Mouse (Mus musculus) forebrain, embryonic 11.5 days (tissue): ENCODE results near the gene Foxa1. TPM values are rescaled to one million over a fixed set of nuclear protein-coding genes. Genes with fewer than 3 reads are reported as not detected.
A peak's percentile ranks its signal among the peaks of the same experiment; 100 is the strongest.

Experiments used
- ATAC-seq: fragments of 200-750 bp; cut with Nextera tagmentation; replicated peaks from 2 replicates; pipeline ENCODE4 v1.8.0; 2017; ENCODE audit warnings: moderate TSS enrichment; ENCODE audit not compliant: low FRiP score
- DNase-seq: peaks from one replicate; pipeline ENCODE4 v3.0.0-alpha.2; 2017; ENCODE audit warnings: low spot score
- H3K27ac ChIP-seq: fragments of 300-500 bp; sonication (generic); 2 replicates; pipeline ENCODE4 v1.5.1; 2014; ENCODE audit warnings: low read depth, low read length
- H3K27me3 ChIP-seq: fragments of 300-500 bp; sonication (generic); 2 replicates; pipeline ENCODE4 v1.6.1; 2014; ENCODE audit warnings: mild to moderate bottlenecking, low read length, mixed read lengths; ENCODE audit not compliant: control insufficient read depth, insufficient read depth
- H3K36me3 ChIP-seq: fragments of 300-500 bp; sonication (generic); 2 replicates; pipeline ENCODE4 v1.6.1; 2014; ENCODE audit warnings: mild to moderate bottlenecking, low read length, moderate library complexity, mixed read lengths; ENCODE audit not compliant: control insufficient read depth, insufficient read depth
- H3K4me1 ChIP-seq: fragments of 300-500 bp; sonication (generic); replicated peaks from 2 replicates; pipeline ENCODE4 v1.6.1; 2014; ENCODE audit warnings: low read length, mixed read lengths; ENCODE audit not compliant: control insufficient read depth, insufficient read depth
- H3K4me2 ChIP-seq: fragments of 300-500 bp; sonication (generic); 2 replicates; pipeline ENCODE4 v1.6.1; 2014; ENCODE audit warnings: low read depth, mild to moderate bottlenecking, low read length, moderate library complexity, mixed read lengths; ENCODE audit not compliant: severe bottlenecking
- H3K4me3 ChIP-seq: fragments of 300-500 bp; sonication (generic); 2 replicates; pipeline ENCODE4 v1.5.1; 2014; ENCODE audit warnings: low read depth, low read length
- H3K9ac ChIP-seq: fragments of 300-500 bp; sonication (generic); 2 replicates; pipeline ENCODE4 v1.6.1; 2014; ENCODE audit warnings: low read length
- H3K9me3 ChIP-seq: fragments of 300-500 bp; sonication (generic); 2 replicates; pipeline ENCODE4 v1.6.1; 2016; ENCODE audit warnings: low read length, mixed read lengths; ENCODE audit not compliant: control insufficient read depth
- WGBS: fragments of 180-500 bp; shearing (Covaris S2); extraction: QIAGEN DNeasy Blood & Tissue Kit; methylation state at CpG from one replicate; pipeline ENCODE4 v1.1.7; 2014; 5-methylcytosine and 5-hydroxymethylcytosine counted together
- polyA plus RNA-seq: library from polyadenylated mRNA; unstranded; fragments of >200 nt; fragmentation: Nextera tagmentation; extraction: Ambion mirVana; gene quantifications from 2 replicates; pipeline ENCODE4 v1.2.1, GENCODE M21; 2014

Foxa1 gene
- polyA plus RNA-seq, 1 experiment from 2014 or later: 1.7 TPM

GRCm38 (mm10) chr12:57536909-57537670, 9.6 kb downstream of the Foxa1 start:
- Histone ChIP-seq H3K27me3 (peaks cover 79% of the 10 kb centered on the region), H3K4me2 (no peak overlapping the region), H3K4me3 (no peak overlapping the region), H3K9ac (no peak overlapping the region), H3K36me3 (no peaks in the 10 kb centered on the region), H3K27ac (no peak overlapping the region), H3K4me1 (peaks cover 13% of the 10 kb centered on the region; the same call in 1 of the 2 replicates), H3K9me3 (no peaks in the 10 kb centered on the region)
- DNase-seq (no peak), ATAC-seq (no peak)
- WGBS: 2% methylated on average over 11 of the region's 11 CpGs

- Histone ChIP-seq H3K9me3 (no peaks in the 10 kb centered on the region), H3K4me3 (no peak overlapping the region), H3K36me3 (no peaks in the 10 kb centered on the region), H3K9ac (no peak overlapping the region), H3K27me3 (peaks cover 79% of the 10 kb centered on the region), H3K4me2 (no peak overlapping the region), H3K27ac (no peak overlapping the region), H3K4me1 (peaks cover 13% of the 10 kb centered on the region; the same call in 1 of the 2 replicates)
- DNase-seq (peak; percentile 61), ATAC-seq (no peak)
- WGBS: under 1% methylated on average over 25 of the region's 25 CpGs
Observed at GRCm38 (mm10) chr12:57536056-57536908, 10.4 kb downstream of the Foxa1 start.

GRCm38 (mm10) chr12:57534879-57535611, 11.7 kb downstream of the Foxa1 start:
- DNase-seq: peak; percentile 77
- Histone ChIP-seq H3K36me3 (no peaks in the 10 kb centered on the region), H3K9me3 (no peaks in the 10 kb centered on the region), H3K4me3 (no peak overlapping the region), H3K4me2 (peak overlapping the region; percentile 38), H3K27me3 (peaks cover 74% of the 10 kb centered on the region), H3K27ac (no peak overlapping the region), H3K9ac (no peak overlapping the region), H3K4me1 (peaks cover 15% of the 10 kb centered on the region; the same call in 1 of the 2 replicates)
- 1% methylated on average over 39 of the region's 39 CpGs for WGBS
- peak; percentile 76 for ATAC-seq

DNA sequence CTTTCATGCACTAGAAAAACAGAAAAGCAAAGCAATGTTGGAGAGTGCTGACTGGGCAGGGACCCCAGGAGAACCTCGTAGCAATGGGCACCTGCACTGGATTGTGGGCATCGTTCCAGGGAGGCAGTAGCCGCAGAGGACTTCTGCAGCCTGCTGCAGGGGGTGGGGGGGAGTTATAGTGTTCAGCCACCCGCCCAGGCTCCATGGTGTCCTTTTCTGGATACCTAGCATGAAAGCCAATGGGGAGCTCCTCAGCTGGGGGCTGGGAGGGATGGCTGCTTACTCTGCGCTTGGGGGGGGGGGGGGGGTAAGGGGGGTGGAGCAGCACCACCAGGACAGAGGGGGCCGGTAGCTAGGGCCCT, 12.2 kb downstream of the Foxa1 start:
- ATAC-seq (no peak), DNase-seq (peak; percentile 57)
- no peak overlapping the region for H3K27ac ChIP-seq

DNA sequence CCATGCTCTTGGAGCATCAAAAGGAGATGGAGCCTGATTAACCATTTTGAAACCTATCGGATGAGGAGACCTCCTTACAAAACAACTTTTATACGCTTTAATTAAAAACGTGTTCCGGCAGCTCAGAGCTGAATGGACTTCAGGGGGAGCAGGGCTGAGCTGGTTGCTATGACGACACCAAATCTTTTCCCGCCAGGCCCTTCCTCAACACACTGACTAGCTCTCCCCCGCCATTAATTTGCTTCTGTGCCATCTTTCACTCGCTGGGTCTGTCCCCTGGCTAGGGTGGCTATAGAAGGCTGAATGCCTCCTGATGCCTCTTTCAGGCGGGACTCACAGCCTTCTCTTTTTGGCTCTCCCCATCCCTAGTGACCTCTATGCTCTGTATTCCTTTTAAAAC, 16.2 kb downstream of the Foxa1 start:
- no peaks in the 10 kb centered on the region for H3K9me3 ChIP-seq
- peaks cover 5% of the 10 kb centered on the region; the same call in 1 of the 2 replicates for H3K4me1 ChIP-seq
- no peak overlapping the region for H3K27ac ChIP-seq
- H3K9ac ChIP-seq: no peak overlapping the region
- H3K27me3 ChIP-seq: peaks cover 45% of the 10 kb centered on the region
- ATAC-seq (peak; percentile 81), DNase-seq (peak; percentile 74)
- H3K4me3 ChIP-seq: no peak overlapping the region
- no peaks in the 10 kb centered on the region for H3K36me3 ChIP-seq
- no peak overlapping the region for H3K4me2 ChIP-seq
- WGBS: under 1% methylated on average over 9 of the region's 9 CpGs

More for the DNA sequence above, 12.2 kb downstream of the Foxa1 start:
- WGBS: 0% methylated on average over 5 of the region's 6 CpGs
- H3K9ac ChIP-seq: no peak overlapping the region
- H3K27me3 ChIP-seq: peaks cover 69% of the 10 kb centered on the region
- no peaks in the 10 kb centered on the region for H3K9me3 ChIP-seq
- H3K36me3 ChIP-seq: no peaks in the 10 kb centered on the region
- H3K4me3 ChIP-seq: no peak overlapping the region
- peak overlapping the region; percentile 38 for H3K4me2 ChIP-seq
- peaks cover 14% of the 10 kb centered on the region; the same call in 1 of the 2 replicates for H3K4me1 ChIP-seq

- ATAC-seq: no peak
- 84% methylated on average over 4 of the region's 4 CpGs for WGBS
- Histone ChIP-seq H3K9ac (no peak overlapping the region), H3K36me3 (no peaks in the 10 kb centered on the region), H3K4me1 (0 out of 2 replicates have a peak, but pooled peaks cover 2% of the 10 kb centered on the region), H3K9me3 (no peaks in the 10 kb centered on the region), H3K4me2 (no peak overlapping the region), H3K27me3 (peaks cover 26% of the 10 kb centered on the region), H3K27ac (no peak overlapping the region), H3K4me3 (no peak overlapping the region)
- no peak for DNase-seq
Observed at GRCm38 (mm10) chr12:57528335-57528734, 18.4 kb downstream of the Foxa1 start.

- H3K4me2 ChIP-seq: no peak overlapping the region
- no peaks in the 10 kb centered on the region for H3K9me3 ChIP-seq
- H3K27me3 ChIP-seq: no peaks in the 10 kb centered on the region
- H3K36me3 ChIP-seq: no peaks in the 10 kb centered on the region
- ATAC-seq (no peak), DNase-seq (no peak)
- no peak overlapping the region for H3K9ac ChIP-seq
- no peak overlapping the region for H3K27ac ChIP-seq
- 46% methylated on average over 12 of the region's 12 CpGs for WGBS
- no peaks in the 10 kb centered on the region for H3K4me1 ChIP-seq
- no peak overlapping the region for H3K4me3 ChIP-seq
Observed at GRCm38 (mm10) chr12:57515702-57516377, 30.9 kb downstream of the Foxa1 start.

DNA sequence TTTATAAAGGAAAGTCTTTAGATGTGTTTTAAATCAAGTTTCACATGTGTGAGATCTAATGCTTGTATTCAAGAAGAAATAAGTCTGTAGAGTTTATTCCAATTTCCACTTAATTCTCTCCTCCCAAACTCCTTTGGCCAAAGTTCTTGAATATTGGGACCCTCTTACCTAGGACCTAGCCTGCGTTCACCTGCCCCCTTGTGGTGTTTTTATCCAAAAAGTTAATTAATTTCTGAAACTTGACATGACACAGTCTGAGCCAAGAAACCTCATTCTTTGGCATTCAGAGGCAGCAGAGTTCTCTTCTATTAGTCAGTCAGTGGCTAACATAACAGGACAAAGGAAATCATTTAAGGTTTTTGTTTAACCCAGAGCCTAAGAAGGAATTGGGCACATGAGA, 32.2 kb downstream of the Foxa1 start:
- DNase-seq: no peak
- no peak overlapping the region for H3K27ac ChIP-seq
- no peaks in the 10 kb centered on the region for H3K4me1 ChIP-seq
- no peak overlapping the region for H3K4me3 ChIP-seq
- no peak overlapping the region for H3K4me2 ChIP-seq
- ATAC-seq: no peak
- H3K36me3 ChIP-seq: no peaks in the 10 kb centered on the region
- WGBS: 38% methylated on average over 1 of the region's 1 CpGs
- no peak overlapping the region for H3K9ac ChIP-seq
- no peaks in the 10 kb centered on the region for H3K9me3 ChIP-seq
- H3K27me3 ChIP-seq: no peaks in the 10 kb centered on the region
